In genomic region chr11:25045339-25045738, GRCm38 (mm10) we compare ENCODE assay signal across 20 mouse cellular contexts.
DNase-seq lines count a peak whose midpoint lies in the region; ATAC-seq lines count a peak whose summit lies in the region.
"Had no signal": no experiment of that assay in that cellular context is flagged by ENCODE, and none has a peak within 500 bp of the region (broad histone marks: within the 10 kb centered on the region; RNA-seq: fewer than 3 reads in every experiment).

No protein-coding gene starts in this region.

- H3K4me2 ChIP-seq in midbrain, embryonic 12.5 days (replicated peaks), result no peak overlapping the region
- H3K4me2 ChIP-seq in midbrain, embryonic 16.5 days (ENCODE audit: low read length), result no peak overlapping the region
- no peak overlapping the region for H3K4me2 ChIP-seq in forebrain, embryonic 16.5 days (ENCODE audit: low read length)
- no peak overlapping the region for H3K4me2 ChIP-seq in heart, embryonic 12.5 days
- H3K4me2 ChIP-seq: heart, embryonic 11.5 days; limb, embryonic 12.5 days; liver, embryonic 11.5 days; stomach, embryonic 15.5 days had no signal

- H3K9me3 ChIP-seq in midbrain, embryonic 12.5 days, result no peaks in the 10 kb centered on the region
- H3K9me3 ChIP-seq in midbrain, embryonic 16.5 days (replicated peaks; ENCODE audit: control insufficient read depth, low read length, poor library complexity, severe bottlenecking), result no peaks in the 10 kb centered on the region
- no peaks in the 10 kb centered on the region for H3K9me3 ChIP-seq in forebrain, embryonic 16.5 days (ENCODE audit: control insufficient read depth, low read length)
- no peaks in the 10 kb centered on the region for H3K9me3 ChIP-seq in heart, embryonic 12.5 days (replicated peaks)
- H3K9me3 ChIP-seq: hindbrain, embryonic 10.5 days; limb, embryonic 12.5 days; stomach, embryonic 15.5 days had no signal

- no peaks in the 10 kb centered on the region for H3K36me3 ChIP-seq in midbrain, embryonic 12.5 days
- no peaks in the 10 kb centered on the region for H3K36me3 ChIP-seq in midbrain, embryonic 16.5 days (ENCODE audit: control insufficient read depth, insufficient read depth, low read length)
- H3K36me3 ChIP-seq in forebrain, embryonic 16.5 days (ENCODE audit: control insufficient read depth, insufficient read depth), result no peaks in the 10 kb centered on the region
- H3K36me3 ChIP-seq in heart, embryonic 12.5 days, result no peaks in the 10 kb centered on the region
- H3K36me3 ChIP-seq: hindbrain, embryonic 10.5 days; limb, embryonic 12.5 days; stomach, embryonic 15.5 days had no signal

- H3K4me1 ChIP-seq in midbrain, embryonic 12.5 days, result peaks cover 7% of the 10 kb centered on the region
- H3K4me1 ChIP-seq in midbrain, embryonic 16.5 days (ENCODE audit: control insufficient read depth, insufficient read depth, low read length), result peaks cover 2% of the 10 kb centered on the region; the same call in 1 of the 2 replicates
- H3K4me1 ChIP-seq in forebrain, embryonic 16.5 days (replicated peaks; ENCODE audit: control insufficient read depth, insufficient read depth, low read length), result peaks cover 9% of the 10 kb centered on the region
- 0 out of 2 replicates have a peak, but pooled peaks cover 3% of the 10 kb centered on the region for H3K4me1 ChIP-seq in heart, embryonic 12.5 days (replicated peaks)
- H3K4me1 ChIP-seq: stomach, embryonic 15.5 days had no signal

- peak; percentile 53; the same call in 1 of the 2 replicates for ATAC-seq in midbrain, embryonic 12.5 days (ENCODE audit: low FRiP score, low read depth)
- ATAC-seq in midbrain, embryonic 16.5 days, result no peak
- ATAC-seq in forebrain, embryonic 16.5 days, result peak; percentile 45; the same call in 1 of the 2 replicates
- no peak for ATAC-seq in heart, embryonic 12.5 days (ENCODE audit: insufficient number of reproducible peaks, low FRiP score)
- ATAC-seq: activated CD4-positive, CD25-positive, alpha-beta regulatory T cell, adult 4 months; liver, postnatal 0 days; lung, postnatal 0 days had no signal

- no peak overlapping the region for H3K4me3 ChIP-seq in midbrain, embryonic 12.5 days
- no peak overlapping the region for H3K4me3 ChIP-seq in midbrain, embryonic 16.5 days (ENCODE audit: low read depth, low read length)
- no peak overlapping the region for H3K4me3 ChIP-seq in forebrain, embryonic 16.5 days (replicated peaks; ENCODE audit: low read length)
- no peak overlapping the region for H3K4me3 ChIP-seq in heart, embryonic 12.5 days
- H3K4me3 ChIP-seq: hindbrain, embryonic 10.5 days; limb, embryonic 12.5 days; stomach, embryonic 15.5 days had no signal

- H3K27me3 ChIP-seq in midbrain, embryonic 12.5 days, result no peaks in the 10 kb centered on the region
- H3K27me3 ChIP-seq in midbrain, embryonic 16.5 days (ENCODE audit: control insufficient read depth, insufficient read depth, low read depth, low read length), result no peaks in the 10 kb centered on the region
- H3K27me3 ChIP-seq in forebrain, embryonic 16.5 days (replicated peaks; ENCODE audit: control insufficient read depth, insufficient read depth, low read length), result no peaks in the 10 kb centered on the region
- H3K27me3 ChIP-seq in heart, embryonic 12.5 days (replicated peaks), result no peaks in the 10 kb centered on the region
- H3K27me3 ChIP-seq: limb, embryonic 12.5 days; stomach, embryonic 15.5 days had no signal

- peak; percentile 37 for DNase-seq in embryo, embryonic 10.5 days (ENCODE audit: low spot score)
- no peak for DNase-seq in embryo, embryonic 9.5 days (ENCODE audit: extremely low spot score)
- no peak for DNase-seq in left cerebral cortex, adult 9 months (ENCODE audit: low spot score in 2 of 2)
- DNase-seq: cerebellum, adult 9-10 months; kidney, adult 11 months; liver, postnatal 0 days; thymus, postnatal 25 days had no signal

- no peak overlapping the region for H3K9ac ChIP-seq in midbrain, embryonic 12.5 days (replicated peaks)
- H3K9ac ChIP-seq in midbrain, embryonic 16.5 days (ENCODE audit: low read depth, low read length), result no peak overlapping the region
- no peak overlapping the region for H3K9ac ChIP-seq in forebrain, embryonic 16.5 days (replicated peaks; ENCODE audit: low read depth, low read length)
- H3K9ac ChIP-seq in heart, embryonic 12.5 days, result no peak overlapping the region
- H3K9ac ChIP-seq: limb, embryonic 12.5 days; liver, postnatal 0 days; stomach, embryonic 15.5 days had no signal

- WGBS in midbrain, embryonic 12.5 days, result 42% methylated on average over 3 of the region's 3 CpGs
- WGBS in midbrain, embryonic 16.5 days, result 28% methylated on average over 3 of the region's 3 CpGs
- 8% methylated on average over 3 of the region's 3 CpGs for WGBS in forebrain, embryonic 16.5 days
- 56% methylated on average over 3 of the region's 3 CpGs for WGBS in heart, embryonic 12.5 days

- H3K27ac ChIP-seq in midbrain, embryonic 12.5 days (replicated peaks), result no peak overlapping the region
- no peak overlapping the region for H3K27ac ChIP-seq in midbrain, embryonic 16.5 days (ENCODE audit: low read length)
- no peak overlapping the region for H3K27ac ChIP-seq in forebrain, embryonic 16.5 days (ENCODE audit: low read length)
- no peak overlapping the region for H3K27ac ChIP-seq in heart, embryonic 12.5 days (ENCODE audit: poor library complexity, severe bottlenecking)
- H3K27ac ChIP-seq: hindbrain, embryonic 10.5 days; kidney, postnatal 0 days; limb, embryonic 12.5 days; macrophage; stomach, embryonic 15.5 days had no signal

Comparison
In these comparisons a context has a peak if more than half of its experiments do, and no peak if none do; other contexts are left out.
1. ATAC-seq: peak in midbrain, embryonic 12.5 days (single experiment) and forebrain, embryonic 16.5 days (single experiment); none in midbrain, embryonic 16.5 days (single experiment) and heart, embryonic 12.5 days (single experiment).